Mouse (Mus musculus): ENCODE measurements at regions not wholly inside any gene's neighbourhood (a gene's known extent, or its start where the extent isn't known, plus 50 kb on each side); places are given as distances from the start of the nearest gene placed in this dataset.

DNA sequence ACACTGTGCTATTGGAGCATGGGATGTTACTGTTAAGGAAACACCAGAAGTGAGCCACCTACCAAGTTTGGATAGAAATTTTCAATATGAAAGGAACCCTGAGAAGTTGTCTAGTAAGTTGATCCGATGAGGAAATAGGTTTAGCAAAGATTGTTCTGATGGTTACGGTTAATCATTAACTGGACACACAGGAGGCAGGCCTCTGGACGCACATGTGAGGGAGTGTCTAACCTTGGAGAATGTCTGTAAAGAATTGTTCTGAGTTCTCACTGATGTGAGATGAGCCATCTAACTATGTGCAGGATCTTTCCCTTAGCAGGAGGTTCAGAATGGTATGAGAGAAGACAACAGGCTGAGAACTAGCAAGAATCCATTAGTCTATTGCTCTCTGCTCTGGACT is 205.8 kb upstream of the Gdnf start:
- TF ChIP-seq CTCF (IDR thresholded peaks at IDR 0.05; ENCODE audit: borderline replicate concordance, extremely low read depth, insufficient read depth, insufficient read length) = no peak
- no peak for TF ChIP-seq POLR2A (IDR thresholded peaks at IDR 0.05; ENCODE audit: borderline replicate concordance, extremely low read depth, insufficient read depth, insufficient read length, poor library complexity, severe bottlenecking)

All from brain, embryonic 14.5 days (tissue).